Mouse (Mus musculus): ENCODE results near the gene Tmem184b.

Gene Tmem184b

GRCm38 (mm10) chr15:79342641-79343337 is 60.6 kb downstream of the Tmem184b start:
- in situ Hi-C loops (cut with MboI), result no loop called here

DNA sequence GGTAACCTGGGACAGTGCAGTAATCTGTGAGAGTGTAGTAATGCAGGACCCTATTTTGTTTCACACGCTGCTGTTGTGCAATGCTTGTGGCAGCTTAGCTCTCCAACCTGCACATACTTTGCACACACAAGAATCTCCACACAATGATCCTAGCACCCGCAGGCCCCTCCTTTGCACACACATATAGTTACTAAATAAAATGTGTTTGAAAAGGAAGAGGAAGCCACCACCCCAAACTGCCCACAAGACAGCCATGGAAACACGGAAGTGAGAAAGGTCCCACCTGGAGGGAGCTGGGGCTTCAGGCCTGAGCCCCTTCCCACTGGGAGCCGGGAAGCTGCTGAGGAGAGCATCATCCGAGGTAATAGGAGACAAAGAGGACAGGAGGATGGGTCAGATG is 64.4 kb downstream of the Tmem184b start:
- in situ Hi-C loops (cut with MboI), result no loop called here

GRCm38 (mm10) chr15:79335061-79335655 is 68.2 kb downstream of the Tmem184b start:
- in situ Hi-C loops (cut with MboI), result no loop called here

- in situ Hi-C loops (cut with MboI), result no loop called here
These were observed 70.0 kb downstream of the Tmem184b start for GRCm38 (mm10) chr15:79333409-79333808.

DNA sequence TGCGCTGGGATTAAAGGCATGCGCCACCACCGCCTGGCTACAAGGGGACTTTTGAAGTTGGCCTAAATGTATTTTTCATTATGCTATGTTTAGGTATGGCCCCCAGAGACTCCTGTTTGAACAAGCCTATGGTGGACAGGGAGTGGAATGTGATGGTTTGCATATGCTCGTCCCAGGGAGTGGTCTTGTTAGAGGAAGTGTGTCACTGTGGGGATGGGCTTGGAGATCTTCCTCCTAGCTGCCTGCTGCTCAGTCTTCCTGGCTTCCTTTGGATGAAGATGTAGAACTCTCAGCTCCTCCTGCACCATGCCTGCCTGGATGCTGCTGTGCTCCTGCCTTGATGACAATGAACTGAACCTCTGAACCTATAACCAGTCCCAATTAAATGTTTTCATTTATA is 72.8 kb downstream of the Tmem184b start:
- in situ Hi-C loops (cut with MboI), result no loop called here

DNA sequence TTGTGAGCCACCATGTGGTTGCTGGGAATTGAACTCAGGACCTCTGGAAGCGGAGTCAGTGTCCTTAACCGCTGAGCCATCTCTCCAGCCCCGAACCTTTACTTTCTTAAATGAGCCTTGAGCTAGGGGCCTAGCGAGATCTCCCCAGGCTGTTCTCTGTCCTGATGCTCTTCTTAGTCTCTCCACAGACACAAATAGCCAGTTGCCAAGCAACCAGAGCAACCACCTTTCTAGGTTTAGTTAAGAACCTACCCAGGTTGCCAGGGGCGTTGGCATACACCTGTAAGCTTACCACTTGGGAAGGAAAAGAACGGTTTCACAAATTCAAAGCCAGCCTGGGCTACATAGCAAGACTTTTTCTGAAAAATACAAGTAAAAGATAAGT is 73.4 kb downstream of the Tmem184b start:
- in situ Hi-C loops (cut with MboI), result no loop called here

DNA sequence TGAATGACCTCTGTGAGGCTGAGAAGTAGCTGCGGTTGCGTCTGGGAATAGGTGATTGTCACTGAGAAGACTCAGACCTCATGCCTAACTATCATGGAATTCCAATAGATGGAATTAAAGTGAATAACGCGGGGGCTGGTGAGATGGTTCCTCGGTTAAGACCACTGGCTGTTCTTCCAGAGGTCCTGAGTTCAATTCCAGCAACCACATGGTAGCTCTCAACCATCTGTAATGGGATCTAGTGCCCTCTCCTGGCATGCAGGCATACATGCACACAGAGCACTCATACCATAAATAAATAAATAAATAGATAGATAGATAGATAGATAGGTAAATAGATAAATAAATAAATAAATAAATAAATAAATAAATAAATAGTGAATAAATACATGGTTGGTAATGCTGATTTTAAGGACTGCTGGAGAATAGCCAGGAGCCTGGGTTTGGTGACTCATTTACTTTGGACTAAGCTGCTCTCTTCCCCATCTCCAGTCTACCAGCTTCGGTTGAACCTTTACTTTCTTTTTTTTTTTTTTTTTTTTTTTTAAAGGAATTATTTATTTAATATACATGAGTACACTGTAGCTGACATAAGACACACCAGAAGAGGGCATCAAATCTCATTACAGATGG is 73.9 kb downstream of the Tmem184b start:
- in situ Hi-C loops (cut with MboI), result no loop called here

DNA sequence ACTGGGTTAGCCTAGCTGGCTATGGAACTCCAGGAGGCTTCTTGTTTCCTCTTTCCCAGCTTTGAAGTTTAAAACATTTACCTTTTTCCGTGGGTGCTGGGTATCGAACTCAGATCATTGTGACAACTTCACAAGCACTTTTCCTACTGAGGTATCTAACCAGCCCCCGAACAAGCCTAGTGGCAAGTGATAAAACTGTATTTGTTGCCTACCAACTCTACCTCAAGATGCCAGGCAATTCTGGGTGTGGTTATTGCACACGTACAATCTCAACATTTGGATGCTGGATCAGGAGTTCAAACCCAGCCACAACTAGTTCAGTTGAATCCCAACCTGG is 74.5 kb downstream of the Tmem184b start:
- in situ Hi-C loops (cut with MboI), result no loop called here

DNA sequence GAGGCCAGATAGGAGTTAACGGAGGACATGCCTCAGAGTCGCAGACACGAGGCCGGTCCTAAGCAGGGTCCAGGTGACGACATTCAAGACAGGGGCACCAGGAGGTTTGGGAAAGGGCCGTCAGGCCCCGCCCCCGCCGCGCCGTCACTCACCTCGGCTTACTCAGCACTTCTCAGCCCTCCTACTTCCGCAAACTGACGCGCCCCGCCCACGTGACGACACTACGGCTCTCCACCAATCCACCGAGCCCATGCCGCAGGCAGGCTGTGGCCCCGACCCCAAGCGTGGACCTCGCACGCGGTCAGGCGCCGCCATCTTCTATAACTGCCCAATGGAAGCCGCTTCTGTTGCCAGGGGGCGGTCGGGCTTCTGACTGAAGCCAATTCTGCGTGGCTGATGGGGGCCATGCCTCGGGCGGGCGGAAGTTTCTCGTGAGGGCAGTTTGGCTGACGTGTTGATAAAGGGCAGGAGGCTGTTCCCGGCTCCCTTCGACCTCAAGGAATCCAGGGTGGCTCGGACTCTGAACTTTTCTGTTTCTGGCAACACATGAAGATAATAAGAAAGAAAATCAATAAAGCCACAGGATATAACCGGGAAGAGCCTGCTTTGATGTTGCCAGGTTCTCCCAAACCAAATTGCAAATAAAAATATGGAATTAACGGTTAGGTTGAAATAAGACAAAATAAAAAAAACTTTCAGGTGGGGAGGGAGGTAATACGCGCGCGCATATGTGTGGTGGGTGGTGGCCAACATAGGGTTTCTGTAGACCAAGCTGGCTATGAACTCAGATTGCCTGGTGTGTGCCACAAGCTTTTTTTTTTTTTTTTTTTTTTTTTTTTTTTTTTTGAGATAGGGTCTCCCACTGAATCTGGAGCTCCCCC is 75.1 kb downstream of the Tmem184b start, which contains the start of gene Pla2g6:
Gene Pla2g6 (minus strand): TSS at position 333 of the 881 bp plus-strand sequence.
- in situ Hi-C loops (cut with MboI), result no loop called here

- in situ Hi-C loops (cut with MboI), result no loop called here
These were observed 76.1 kb downstream of the Tmem184b start for GRCm38 (mm10) chr15:79326971-79327961.

DNA sequence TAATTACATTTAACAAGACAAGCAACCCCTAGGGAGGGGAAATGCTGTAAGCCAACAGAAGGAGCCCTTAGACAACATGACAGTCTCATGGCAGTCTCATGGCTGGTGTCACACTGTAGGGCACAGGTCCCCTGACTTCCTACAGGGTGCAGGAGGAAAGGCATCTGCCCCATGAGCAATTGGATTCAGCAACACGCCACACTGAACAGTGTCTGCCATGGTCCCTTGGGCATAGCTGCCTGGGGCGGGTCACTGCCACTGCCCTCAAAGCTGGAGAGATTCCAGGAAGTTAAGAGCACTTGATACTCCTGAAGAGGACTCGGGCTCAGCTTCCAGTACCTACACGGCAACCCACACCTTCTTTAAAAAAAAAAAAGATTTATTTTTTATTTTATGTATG is 77.1 kb downstream of the Tmem184b start:
- in situ Hi-C loops (cut with MboI), result no loop called here

DNA sequence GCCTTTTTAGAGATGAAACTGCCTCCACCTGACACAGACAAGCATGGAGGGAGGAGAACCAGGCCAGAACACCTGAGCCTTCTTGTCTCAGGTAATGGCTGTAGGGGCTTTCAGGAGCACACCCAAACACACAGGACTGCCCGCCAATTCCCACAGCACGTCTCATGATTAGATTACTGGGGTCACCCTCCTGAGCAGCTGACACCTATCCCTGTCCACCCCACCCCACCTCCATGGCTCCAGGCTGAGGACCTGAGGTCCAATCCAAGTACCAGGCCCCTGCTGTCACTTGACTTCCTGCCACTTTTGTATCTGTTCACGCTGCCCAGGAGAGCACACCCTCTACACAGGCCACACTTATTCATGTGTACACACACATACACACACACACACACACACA is 77.6 kb downstream of the Tmem184b start:
- in situ Hi-C loops (cut with MboI), result no loop called here

GRCm38 (mm10) chr15:79324373-79324772 is 79.0 kb downstream of the Tmem184b start:
- in situ Hi-C loops (cut with MboI), result no loop called here

GRCm38 (mm10) chr15:79323791-79324155 is 79.6 kb downstream of the Tmem184b start:
- in situ Hi-C loops (cut with MboI), result no loop called here

DNA sequence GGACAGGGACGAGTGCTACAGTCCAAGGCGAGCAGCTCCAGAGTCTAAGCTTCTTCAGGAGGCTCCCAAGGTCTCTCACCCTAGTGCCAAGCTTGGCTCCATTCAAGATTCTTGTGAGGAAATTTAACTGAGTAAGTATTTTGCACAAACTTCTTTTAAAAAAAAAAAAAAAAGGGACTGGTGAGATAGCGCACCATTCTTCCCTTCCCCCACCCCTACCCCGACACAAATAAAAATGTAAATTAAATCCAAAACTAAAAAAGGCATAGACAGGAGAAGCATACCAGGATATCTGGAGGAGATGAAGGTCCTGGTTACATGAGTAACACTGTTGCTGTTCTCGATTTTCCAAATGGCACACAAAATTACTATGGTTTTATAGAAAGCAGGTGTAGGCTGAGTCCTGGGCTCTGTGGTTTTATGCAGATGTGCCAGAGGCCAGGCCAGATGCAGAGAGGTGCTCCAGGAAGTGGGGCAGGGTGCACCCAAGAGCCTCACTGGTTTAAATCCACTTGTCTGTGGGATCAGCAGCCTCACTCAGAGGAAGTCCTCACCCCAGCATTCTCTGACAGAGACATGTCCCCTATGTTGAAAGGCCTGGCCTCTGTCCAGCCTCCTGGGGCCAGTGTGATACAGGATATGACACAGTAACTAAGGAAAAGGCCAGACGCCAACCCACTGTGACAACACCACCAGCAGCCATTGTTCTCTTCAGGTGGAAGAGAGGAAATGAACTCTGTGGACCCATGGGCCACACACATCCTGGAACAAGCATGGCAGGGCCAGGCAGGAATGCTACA is 80.2 kb downstream of the Tmem184b start:
- in situ Hi-C loops (cut with MboI), result no loop called here

GRCm38 (mm10) chr15:79322281-79322990 is 80.9 kb downstream of the Tmem184b start:
- in situ Hi-C loops (cut with MboI), result no loop called here

- in situ Hi-C loops (cut with MboI), result no loop called here
These were observed 81.6 kb downstream of the Tmem184b start for GRCm38 (mm10) chr15:79321733-79322190.

GRCm38 (mm10) chr15:79313848-79314369 is 89.5 kb downstream of the Tmem184b start:
- in situ Hi-C loops (cut with MboI), result no loop called here
